In genomic region chr19:10801070-10801469, GRCm38 (mm10) we compare ENCODE assay signal across 10 mouse cellular contexts. TPM values are rescaled to one million over a fixed set of nuclear protein-coding genes. Genes with fewer than 3 reads are reported as not detected.
DNase-seq lines count a peak whose midpoint lies in the region; ATAC-seq and TF ChIP-seq lines count a peak whose summit lies in the region.
"Had no signal": no experiment of that assay in that cellular context is flagged by ENCODE, and none has a peak within 500 bp of the region (broad histone marks: within the 10 kb centered on the region; RNA-seq: fewer than 3 reads in every experiment).

No protein-coding gene starts in this region.

- H3K27ac ChIP-seq in macrophage: peak overlapping the region; percentile 5; the same call in 1 of the 2 replicates
- H3K27ac ChIP-seq: liver, embryonic 13.5 days; neural tube, embryonic 13.5 days; stomach, embryonic 15.5 days had no signal

- H3K79me2 ChIP-seq in C2C12 (ENCODE audit: control insufficient read depth, insufficient read depth) (no peaks in the 10 kb centered on the region), macrophage (ENCODE audit: inconsistent target) (no peaks in the 10 kb centered on the region)

- H3ac ChIP-seq in C2C12 (ENCODE audit: control insufficient read depth, insufficient read length, low read depth): no peak overlapping the region

- no peak for TF ChIP-seq CTCF in C2C12 (IDR thresholded peaks at IDR 0.05; ENCODE audit: control insufficient read depth, insufficient read depth, insufficient read length)

- no peaks in the 10 kb centered on the region for H3K79me3 ChIP-seq in C2C12 (ENCODE audit: low read depth)

- H3K4me3 ChIP-seq in C2C12 (ENCODE audit: insufficient read depth, poor library complexity, severe bottlenecking): no peak overlapping the region
- no peak overlapping the region for H3K4me3 ChIP-seq in macrophage (ENCODE audit: inconsistent target)
- H3K4me3 ChIP-seq: liver, embryonic 13.5 days; neural tube, embryonic 13.5 days; stomach, embryonic 15.5 days had no signal

- 4% methylated on average over 6 of the region's 6 CpGs for WGBS in macrophage (ENCODE audit: missing documents)

- H3K27me3 ChIP-seq in C2C12 (ENCODE audit: control insufficient read depth, insufficient read depth, insufficient read length): no peaks in the 10 kb centered on the region
- H3K27me3 ChIP-seq: liver, embryonic 13.5 days; neural tube, embryonic 13.5 days; stomach, embryonic 15.5 days had no signal

- peak; percentile 66 for ATAC-seq in CD4-positive, CD25-positive, alpha-beta regulatory T cell, adult 4 months
- ATAC-seq in hematopoietic stem cell, adult 5-6 weeks (replicated peaks in 1 of 2; ENCODE audit: insufficient read depth in 1 of 2, low FRiP score in 2 of 2, low TSS enrichment in 1 of 2, low read depth in 1 of 2, poor library complexity in 2 of 2, severe bottlenecking in 2 of 2): peak; percentile 63 to 78

- DNase-seq in retina, postnatal 1 day: no peak
- no peak for DNase-seq in kidney, postnatal 10 days
- no peak for DNase-seq in embryo, embryonic 11 days
- DNase-seq: liver, embryonic 13.5 days had no signal

- no peaks in the 10 kb centered on the region for H3K36me3 ChIP-seq in C2C12 (ENCODE audit: control insufficient read depth, insufficient read depth)
- H3K36me3 ChIP-seq in macrophage (ENCODE audit: inconsistent target): no peaks in the 10 kb centered on the region
- H3K36me3 ChIP-seq: liver, embryonic 13.5 days; neural tube, embryonic 13.5 days; stomach, embryonic 15.5 days had no signal

TF ChIP-seq in C2C12, 6 proteins besides CTCF, POLR2A, EP300 and RAD21:
- peak; percentile 12 for TF ChIP-seq CEBPB (IDR thresholded peaks at IDR 0.05; ENCODE audit: low read depth)
- no peak for TF ChIP-seq USF1 (IDR thresholded peaks at IDR 0.05; ENCODE audit: low read depth)

RNA-seq across cellular contexts. Expression of gene Cd6, which starts 28.8 kb away (rescaled TPM):
- polyA plus RNA-seq in C2C12 (2012; fragmentation: generic; extraction: Trizol) (0.30 TPM), macrophage (2018) (0.06 to 0.12 TPM in 2 of 3 replicates, not detected in the other)
- polyA plus RNA-seq in CD4-positive, CD25-positive, alpha-beta regulatory T cell, adult 4 months (2017; shearing (Covaris generic)): 100 to 1,000 TPM; 464 to 904 TPM
- 1.6 and 3.4 TPM in 2 replicates for total RNA-seq in hematopoietic stem cell, adult 5-6 weeks (2017)
- under 1 TPM in 1 of 26 experiments, not detected in 25; 0.71 TPM for total RNA-seq in macrophage (2018; cell fraction: chromatin; rRNA removed)
- total RNA-seq in macrophage (2018; cell fraction: cytosol; rRNA removed): under 1 TPM in 2 of 26 experiments, not detected in 24; 0.07 TPM
- under 1 TPM in 1 of 26 experiments, not detected in 25; 0.48 TPM for total RNA-seq in macrophage (2018; cell fraction: nucleus; rRNA removed)
- polyA plus RNA-seq: neural tube, embryonic 13.5 days had no signal

RNA-seq across cellular contexts. Expression of gene Slc15a3, which starts 38.5 kb away (rescaled TPM):
- polyA plus RNA-seq in C2C12 (2012; fragmentation: generic; extraction: Trizol) (6.3 TPM), macrophage (2018) (344 to 583 TPM (median 414 TPM) in 3 replicates)
- polyA plus RNA-seq in CD4-positive, CD25-positive, alpha-beta regulatory T cell, adult 4 months (2017; shearing (Covaris generic)): 1 to 10 TPM; 2.0 to 4.2 TPM
- total RNA-seq in hematopoietic stem cell, adult 5-6 weeks (2017): 0.94 and 9.2 TPM in 2 replicates
- total RNA-seq in macrophage (2018; cell fraction: chromatin; rRNA removed): 100 to 1,000 TPM; 207 to 998 (median 456) TPM
- 1,000 to 10,000 TPM in 1 of 26 experiments, 100 to 1,000 TPM in 25; 372 to 1,028 (median 651) TPM for total RNA-seq in macrophage (2018; cell fraction: cytosol; rRNA removed)
- 1,000 to 10,000 TPM in 8 of 26 experiments, 100 to 1,000 TPM in 18; 401 to 1,189 (median 870) TPM for total RNA-seq in macrophage (2018; cell fraction: nucleus; rRNA removed)

Comparison
In these comparisons a context has a peak if more than half of its experiments do, and no peak if none do; other contexts are left out.
1. RNA of gene Cd6, which starts 28.8 kb away (polyA plus RNA-seq): 464 to 904 TPM in CD4-positive, CD25-positive, alpha-beta regulatory T cell, adult 4 months; 0.30 TPM in C2C12 (single experiment) and 0.06 to 0.12 TPM in macrophage; every median in the first group is over 100 times any median in the second.
2. RNA of gene Slc15a3, which starts 38.5 kb away (polyA plus RNA-seq): 344 to 583 TPM in macrophage; 6.3 TPM in C2C12 (single experiment) and 2.0 to 4.2 TPM in CD4-positive, CD25-positive, alpha-beta regulatory T cell, adult 4 months; every median in the first group is over 10 times any median in the second.